In genomic region chr17:28553040-28553793, GRCm38 (mm10) we compare ENCODE assay signal across 9 mouse cellular contexts. TPM values are rescaled to one million over a fixed set of nuclear protein-coding genes. Genes with fewer than 3 reads are reported as not detected.
DNase-seq lines count a peak whose midpoint lies in the region; ATAC-seq and TF ChIP-seq lines count a peak whose summit lies in the region.
"Had no signal": no experiment of that assay in that cellular context is flagged by ENCODE, and none has a peak within 500 bp of the region (broad histone marks: within the 10 kb centered on the region; RNA-seq: fewer than 3 reads in every experiment).

No protein-coding gene starts in this region.

- DNase-seq in midbrain, embryonic 14.5 days, result peak; percentile 75
- peak; percentile 22 for DNase-seq in c-Kit-positive CD71-positive TER-119-negative erythroid progenitor cells, embryonic 14.5 days (ENCODE audit: low read depth)
- peak; percentile 26 to 81 for DNase-seq in frontal cortex, adult 2 months (ENCODE audit: extremely low spot score in 1 of 2, low spot score in 1 of 2)
- peak; percentile 80 for DNase-seq in kidney, postnatal 0 days (ENCODE audit: low spot score)
- DNase-seq in liver, embryonic 13.5 days, result peak; percentile 29
- DNase-seq in retina, postnatal 1 day, result peak; percentile 80
- DNase-seq in urinary bladder, postnatal 14 days (ENCODE audit: low spot score), result peak; percentile 69

- H3K4me3 ChIP-seq in midbrain, embryonic 14.5 days (replicated peaks; ENCODE audit: low read depth, low read length), result no peak overlapping the region
- no peak overlapping the region for H3K4me3 ChIP-seq in midbrain, embryonic 13.5 days (replicated peaks)
- no peak overlapping the region for H3K4me3 ChIP-seq in kidney, postnatal 0 days (replicated peaks; ENCODE audit: low read depth, low read length)
- no peak overlapping the region for H3K4me3 ChIP-seq in liver, embryonic 13.5 days (replicated peaks)

- H3K27me3 ChIP-seq in midbrain, embryonic 14.5 days (ENCODE audit: control insufficient read depth, insufficient read depth, low read length), result no peaks in the 10 kb centered on the region
- 0 out of 2 replicates have a peak, but pooled peaks cover 4% of the 10 kb centered on the region for H3K27me3 ChIP-seq in midbrain, embryonic 13.5 days
- H3K27me3 ChIP-seq in kidney, postnatal 0 days (ENCODE audit: insufficient read depth, low read length), result no peaks in the 10 kb centered on the region
- peaks cover 4% of the 10 kb centered on the region; the same call in 1 of the 2 replicates for H3K27me3 ChIP-seq in liver, embryonic 13.5 days

- no peak for ATAC-seq in midbrain, embryonic 14.5 days (ENCODE audit: low FRiP score, low TSS enrichment)
- ATAC-seq in midbrain, embryonic 13.5 days, result no peak
- ATAC-seq in kidney, postnatal 0 days (replicated peaks; ENCODE audit: low FRiP score, low read depth), result peak; percentile 50
- no peak for ATAC-seq in liver, embryonic 13.5 days (ENCODE audit: low read depth)

- no peaks in the 10 kb centered on the region for H3K9me3 ChIP-seq in midbrain, embryonic 14.5 days (ENCODE audit: control insufficient read depth, low read length)
- no peaks in the 10 kb centered on the region for H3K9me3 ChIP-seq in midbrain, embryonic 13.5 days
- H3K9me3 ChIP-seq in kidney, postnatal 0 days (replicated peaks; ENCODE audit: low read length), result no peaks in the 10 kb centered on the region
- no peaks in the 10 kb centered on the region for H3K9me3 ChIP-seq in liver, embryonic 13.5 days (replicated peaks)

- 0 out of 2 replicates have a peak, but pooled peaks cover 3% of the 10 kb centered on the region for H3K4me1 ChIP-seq in midbrain, embryonic 14.5 days (ENCODE audit: control insufficient read depth, insufficient read depth, low read length)
- peaks cover 18% of the 10 kb centered on the region; the same call in 1 of the 2 replicates for H3K4me1 ChIP-seq in midbrain, embryonic 13.5 days (replicated peaks)
- no peaks in the 10 kb centered on the region for H3K4me1 ChIP-seq in kidney, postnatal 0 days (replicated peaks; ENCODE audit: insufficient read depth, low read length)
- peaks cover 10% of the 10 kb centered on the region for H3K4me1 ChIP-seq in liver, embryonic 13.5 days (replicated peaks)

- H3K27ac ChIP-seq in midbrain, embryonic 14.5 days (replicated peaks; ENCODE audit: low read depth, low read length), result no peak overlapping the region
- H3K27ac ChIP-seq in midbrain, embryonic 13.5 days, result no peak overlapping the region
- H3K27ac ChIP-seq in kidney, postnatal 0 days, result no peak overlapping the region
- H3K27ac ChIP-seq in liver, embryonic 13.5 days, result no peak overlapping the region

- H3K9ac ChIP-seq in midbrain, embryonic 14.5 days (replicated peaks; ENCODE audit: low read length), result no peak overlapping the region
- H3K9ac ChIP-seq in midbrain, embryonic 13.5 days (replicated peaks), result no peak overlapping the region
- H3K9ac ChIP-seq in kidney, postnatal 0 days (ENCODE audit: low read depth, low read length), result no peak overlapping the region
- no peak overlapping the region for H3K9ac ChIP-seq in liver, embryonic 13.5 days

- H3K36me3 ChIP-seq in midbrain, embryonic 14.5 days (ENCODE audit: control insufficient read depth, insufficient read depth, low read length), result no peaks in the 10 kb centered on the region
- H3K36me3 ChIP-seq in midbrain, embryonic 13.5 days, result no peaks in the 10 kb centered on the region
- no peaks in the 10 kb centered on the region for H3K36me3 ChIP-seq in kidney, postnatal 0 days (ENCODE audit: insufficient read depth, low read length)
- H3K36me3 ChIP-seq in liver, embryonic 13.5 days, result no peaks in the 10 kb centered on the region

- 5% methylated on average over 14 of the region's 14 CpGs for WGBS in midbrain, embryonic 14.5 days
- WGBS in midbrain, embryonic 13.5 days, result 8% methylated on average over 14 of the region's 14 CpGs
- 7% methylated on average over 14 of the region's 14 CpGs for WGBS in kidney, postnatal 0 days
- 8% methylated on average over 14 of the region's 14 CpGs for WGBS in liver, embryonic 13.5 days (ENCODE audit: insufficient replicate concordance)

- TF ChIP-seq CTCF in kidney, postnatal 0 days (IDR thresholded peaks at IDR 0.05; ENCODE audit: low read depth), result peak; percentile 90

- no peak overlapping the region for H3K4me2 ChIP-seq in midbrain, embryonic 14.5 days (ENCODE audit: low read length)
- no peak overlapping the region for H3K4me2 ChIP-seq in midbrain, embryonic 13.5 days (replicated peaks)
- H3K4me2 ChIP-seq in kidney, postnatal 0 days (ENCODE audit: low read length), result no peak overlapping the region
- no peak overlapping the region for H3K4me2 ChIP-seq in liver, embryonic 13.5 days

RNA-seq across cellular contexts. Expression of gene Clpsl2, which starts 4.0 kb away (rescaled TPM):
- polyA plus RNA-seq in midbrain, embryonic 14.5 days (2014; fragmentation: Nextera tagmentation; extraction: Ambion mirVana), result not detected in 2 replicates
- not detected in 2 replicates for polyA plus RNA-seq in midbrain, embryonic 13.5 days (2015; fragmentation: Nextera tagmentation; extraction: Ambion mirVana)
- polyA plus RNA-seq in frontal cortex, adult 2 months (2012; rRNA removed), result not detected in 2 replicates
- not detected in 2 replicates for polyA plus RNA-seq in kidney, postnatal 0 days (2015; fragmentation: Nextera tagmentation; extraction: Ambion mirVana)
- polyA plus RNA-seq in liver, embryonic 13.5 days (2015; fragmentation: Nextera tagmentation; extraction: Ambion mirVana), result not detected in 2 replicates
- polyA plus RNA-seq: large intestine, adult 2 months had no signal

RNA-seq across cellular contexts. Expression of gene Clps, which starts 7.3 kb away (rescaled TPM):
- polyA plus RNA-seq in midbrain, embryonic 14.5 days (2014; fragmentation: Nextera tagmentation; extraction: Ambion mirVana), result not detected in 2 replicates
- polyA plus RNA-seq in midbrain, embryonic 13.5 days (2015; fragmentation: Nextera tagmentation; extraction: Ambion mirVana), result 0.66 and 0.71 TPM in 2 replicates
- polyA plus RNA-seq in frontal cortex, adult 2 months (2012; rRNA removed), result 0.18 TPM in 1 of 2 replicates, not detected in the other
- not detected in 2 replicates for polyA plus RNA-seq in kidney, postnatal 0 days (2015; fragmentation: Nextera tagmentation; extraction: Ambion mirVana)
- polyA plus RNA-seq in liver, embryonic 13.5 days (2015; fragmentation: Nextera tagmentation; extraction: Ambion mirVana), result 3.2 and 3.4 TPM in 2 replicates

RNA-seq across cellular contexts. Expression of gene Lhfpl5, which starts 22.2 kb away (rescaled TPM):
- 7.1 and 11.0 TPM in 2 replicates for polyA plus RNA-seq in midbrain, embryonic 14.5 days (2014; fragmentation: Nextera tagmentation; extraction: Ambion mirVana)
- 4.1 and 4.2 TPM in 2 replicates for polyA plus RNA-seq in midbrain, embryonic 13.5 days (2015; fragmentation: Nextera tagmentation; extraction: Ambion mirVana)
- 8.4 and 8.5 TPM in 2 replicates for polyA plus RNA-seq in frontal cortex, adult 2 months (2012; rRNA removed)
- 0.17 TPM in 1 of 2 replicates, not detected in the other for polyA plus RNA-seq in kidney, postnatal 0 days (2015; fragmentation: Nextera tagmentation; extraction: Ambion mirVana)
- polyA plus RNA-seq in liver, embryonic 13.5 days (2015; fragmentation: Nextera tagmentation; extraction: Ambion mirVana), result 0.17 TPM in 1 of 2 replicates, not detected in the other

RNA-seq across cellular contexts. Expression of gene Armc12, which starts 22.6 kb away (rescaled TPM):
- polyA plus RNA-seq in midbrain, embryonic 14.5 days (2014; fragmentation: Nextera tagmentation; extraction: Ambion mirVana), result not detected in 2 replicates
- polyA plus RNA-seq in midbrain, embryonic 13.5 days (2015; fragmentation: Nextera tagmentation; extraction: Ambion mirVana), result not detected in 2 replicates
- polyA plus RNA-seq in frontal cortex, adult 2 months (2012; rRNA removed), result not detected in 2 replicates
- not detected in 2 replicates for polyA plus RNA-seq in kidney, postnatal 0 days (2015; fragmentation: Nextera tagmentation; extraction: Ambion mirVana)
- polyA plus RNA-seq in liver, embryonic 13.5 days (2015; fragmentation: Nextera tagmentation; extraction: Ambion mirVana), result not detected in 2 replicates
- polyA plus RNA-seq: large intestine, adult 2 months had no signal

RNA-seq across cellular contexts. Expression of gene Fkbp5, which starts 35.9 kb away (rescaled TPM):
- polyA plus RNA-seq in midbrain, embryonic 14.5 days (2014; fragmentation: Nextera tagmentation; extraction: Ambion mirVana), result 11.6 and 22.2 TPM in 2 replicates
- 30.0 and 30.9 TPM in 2 replicates for polyA plus RNA-seq in midbrain, embryonic 13.5 days (2015; fragmentation: Nextera tagmentation; extraction: Ambion mirVana)
- 16.3 and 18.9 TPM in 2 replicates for polyA plus RNA-seq in frontal cortex, adult 2 months (2012; rRNA removed)
- 16.2 and 20.4 TPM in 2 replicates for polyA plus RNA-seq in kidney, postnatal 0 days (2015; fragmentation: Nextera tagmentation; extraction: Ambion mirVana)
- 10.8 and 12.0 TPM in 2 replicates for polyA plus RNA-seq in liver, embryonic 13.5 days (2015; fragmentation: Nextera tagmentation; extraction: Ambion mirVana)

Comparison
In these comparisons a context has a peak if more than half of its experiments do, and no peak if none do; other contexts are left out.
1. DNase-seq: peak in every context shown above with its lines; median percentile 80 in kidney, postnatal 0 days; 80 in retina, postnatal 1 day; 75 in midbrain, embryonic 14.5 days; 69 in urinary bladder, postnatal 14 days; 54 in frontal cortex, adult 2 months; 29 in liver, embryonic 13.5 days; 22 in c-Kit-positive CD71-positive TER-119-negative erythroid progenitor cells, embryonic 14.5 days.